Mouse (Mus musculus) urinary bladder, adult 2 months (tissue): ENCODE data around the gene Ncln. TPM values are rescaled to one million over a fixed set of nuclear protein-coding genes. Genes with fewer than 3 reads are reported as not detected.

Source experiments
- DNase-seq: peaks from one replicate; pipeline ENCODE4 v3.0.0; 2022; ENCODE audit warnings: low spot score
- polyA plus RNA-seq: library from polyadenylated mRNA; depleted of rRNA; stranded (reverse); fragments of >200 nt; gene quantifications from 2 replicates; pipeline ENCODE4 v1.2.3, GENCODE M21; 2012

Gene Ncln
- polyA plus RNA-seq, 1 experiment = 89.6 TPM

DNA sequence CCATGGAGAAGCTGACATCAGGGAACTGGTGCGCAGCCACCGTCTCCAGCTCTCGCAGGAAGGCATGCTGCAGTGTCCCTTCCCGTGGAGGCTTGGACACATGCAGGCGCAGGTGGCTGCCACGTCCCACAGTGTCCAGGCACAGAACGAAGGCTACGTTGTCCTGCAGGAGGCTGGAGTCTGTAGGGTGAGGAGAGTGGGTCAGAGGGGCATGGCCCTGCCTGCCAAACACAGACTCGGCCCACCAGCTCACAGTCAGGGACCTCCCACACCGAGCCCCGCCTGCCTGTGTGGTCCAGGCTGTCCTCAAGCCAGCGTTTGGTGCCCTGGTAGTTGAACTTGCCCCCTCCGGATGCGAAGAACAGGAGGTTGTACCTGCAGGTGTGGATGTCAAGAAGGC is 6.3 kb downstream of the Ncln start:
- no peak for DNase-seq

DNA sequence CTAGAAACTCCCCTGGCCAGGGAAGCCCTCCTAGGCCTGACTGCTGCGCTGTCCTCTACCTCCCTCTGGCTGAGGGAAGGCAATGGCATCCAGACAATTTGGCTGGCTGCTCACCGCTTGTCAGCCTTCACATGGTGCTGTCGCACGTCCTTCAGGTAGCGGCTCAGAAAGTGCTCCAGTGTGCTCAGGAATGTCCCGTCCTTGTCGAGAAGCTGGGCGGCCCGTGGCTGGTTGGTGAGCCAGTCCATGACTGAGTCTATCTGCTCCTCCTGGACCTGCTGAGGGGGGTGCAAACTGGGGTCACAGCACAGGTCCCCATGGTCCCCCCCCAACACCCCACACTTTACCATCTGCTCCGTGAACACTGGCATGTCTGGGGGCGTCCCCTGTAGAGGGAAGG is 8.1 kb downstream of the Ncln start:
- DNase-seq = no peak

DNA sequence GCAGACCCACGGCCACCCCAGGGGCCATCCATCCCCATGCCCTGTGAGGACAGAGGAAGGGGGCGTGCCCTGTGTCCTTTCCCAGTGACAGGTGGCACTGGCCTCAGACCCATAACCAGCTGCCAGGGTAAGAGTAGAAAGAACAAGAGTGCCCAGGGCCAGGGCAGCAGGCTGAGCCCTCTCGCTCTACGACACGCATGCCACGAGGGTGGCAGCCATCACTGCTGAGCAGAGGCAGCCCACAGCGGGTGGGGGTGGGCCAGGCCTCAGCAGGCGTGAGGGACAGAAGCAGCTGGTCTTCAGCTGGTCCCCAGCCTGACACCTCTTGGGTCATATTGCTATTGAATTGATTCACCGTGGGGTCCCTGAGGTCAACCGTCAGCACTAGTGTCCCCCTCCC is 9.7 kb downstream of the Ncln start:
- DNase-seq = no peak

DNA sequence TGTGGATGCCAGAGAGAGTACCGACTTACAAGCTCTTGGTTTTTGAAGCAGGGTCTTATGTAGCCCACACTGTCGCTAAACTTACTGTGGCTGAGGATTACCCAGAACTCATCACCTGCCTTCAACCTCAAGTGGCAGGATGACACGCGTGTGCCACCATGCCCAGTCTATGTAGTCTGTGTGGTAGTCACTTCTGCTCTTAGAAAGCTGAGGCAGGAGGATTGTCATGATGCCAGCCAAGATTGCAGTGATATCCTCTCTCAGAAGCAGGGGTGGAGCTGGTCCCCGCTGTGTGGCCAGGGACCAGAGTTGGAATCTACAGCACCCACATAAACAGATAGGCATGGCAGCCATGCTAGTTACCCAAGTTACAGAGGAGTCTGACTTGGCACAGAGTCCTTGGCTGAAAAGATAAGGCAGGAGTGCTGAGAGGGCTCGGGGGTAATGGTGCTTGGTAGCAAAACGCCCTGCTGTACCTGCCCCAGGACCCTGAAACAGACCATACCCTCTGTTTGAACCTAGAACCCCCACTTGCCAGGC is 10.6 kb downstream of the Ncln start:
- no peak for DNase-seq

DNA sequence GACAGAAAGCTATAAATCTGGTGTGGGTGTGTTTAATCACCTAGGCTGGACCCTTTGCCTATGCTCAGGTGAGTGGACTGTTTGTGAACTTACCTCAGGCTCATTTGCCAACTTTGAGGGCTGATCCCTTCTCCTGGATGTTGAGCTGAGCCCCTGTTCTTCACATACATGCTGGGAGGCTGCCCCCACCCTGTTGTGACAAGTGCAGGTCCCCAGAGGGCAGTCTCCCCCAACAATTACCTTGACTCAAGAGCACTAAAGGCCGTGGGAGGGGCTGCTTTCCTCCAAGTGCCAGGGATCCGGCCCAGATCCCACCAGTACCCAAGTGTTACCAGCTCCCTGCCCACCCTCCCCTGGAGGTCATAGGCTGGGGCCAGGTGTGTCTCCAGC is 11.1 kb downstream of the Ncln start:
- no peak for DNase-seq

DNA sequence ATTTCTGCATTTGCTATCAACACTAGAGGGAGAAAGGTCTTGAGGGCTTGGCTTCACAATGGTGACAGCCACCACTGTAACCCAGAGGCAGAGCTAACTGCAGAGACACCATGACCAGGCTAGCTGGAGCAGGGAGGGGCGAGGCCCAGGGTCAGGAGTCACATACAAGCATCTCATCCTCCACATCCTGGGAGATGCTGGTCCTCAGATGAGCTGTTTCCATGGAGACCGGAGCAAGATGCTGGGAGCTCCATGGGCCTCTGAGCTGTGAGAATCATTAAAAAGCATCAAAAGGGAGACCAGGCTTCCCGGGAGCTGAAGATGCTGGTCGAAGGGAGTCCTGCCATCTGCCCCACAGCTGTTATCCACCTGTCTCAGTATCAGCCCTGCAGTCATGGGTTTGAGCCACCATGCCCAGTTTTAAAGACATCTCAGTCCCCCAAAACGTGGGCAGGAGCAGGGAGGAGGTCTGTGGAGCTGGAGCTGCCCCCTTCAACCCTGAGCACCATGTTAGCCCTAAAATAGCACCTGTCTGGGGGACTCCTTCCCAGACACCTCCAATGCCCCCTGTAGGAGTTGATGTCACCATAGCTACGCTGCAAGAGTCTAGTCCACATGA is 11.6 kb downstream of the Ncln start:
- no peak for DNase-seq

DNA sequence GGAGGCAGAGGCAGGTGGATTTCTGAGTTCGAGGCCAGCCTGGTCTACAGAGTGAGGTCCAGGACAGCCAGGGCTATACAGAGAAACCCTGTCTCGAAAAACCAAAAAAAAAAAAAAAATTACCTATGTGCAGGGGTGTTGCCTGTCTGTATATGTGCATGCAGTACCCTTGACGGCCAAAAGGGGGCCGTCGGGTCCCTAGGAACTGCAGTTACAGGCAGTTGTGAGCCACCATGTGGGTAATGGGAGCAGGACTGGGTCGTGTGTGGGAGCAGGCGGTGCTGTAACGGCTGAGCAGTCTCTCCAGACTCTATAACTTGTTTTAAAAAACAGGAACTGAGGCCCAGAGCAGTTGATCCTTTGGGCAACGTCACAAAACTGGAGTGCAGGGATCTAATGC is 12.2 kb downstream of the Ncln start:
- no peak for DNase-seq

DNA sequence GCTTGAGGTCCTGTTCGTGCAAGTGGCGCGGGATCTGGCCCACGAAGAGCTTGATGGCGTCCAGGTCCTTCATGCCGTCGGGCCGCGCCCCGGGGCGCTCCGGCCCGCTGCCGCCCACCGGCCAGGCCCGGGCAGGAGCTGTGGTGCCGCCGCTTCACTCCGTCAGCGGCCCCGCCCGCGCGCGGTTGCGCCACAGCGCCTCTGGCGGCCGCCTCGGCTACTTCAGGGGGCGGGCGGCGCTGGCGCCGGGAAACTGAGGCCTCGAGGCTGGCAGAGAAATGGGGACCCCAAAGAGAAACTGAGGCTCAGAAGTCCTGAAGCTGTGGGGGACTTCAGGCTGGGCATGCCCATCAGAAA is 13.7 kb downstream of the Ncln start, which contains the start of gene Celf5:
Celf5 (minus strand) TSS at position 177 of the 357 bp plus-strand sequence.
- DNase-seq = no peak

DNA sequence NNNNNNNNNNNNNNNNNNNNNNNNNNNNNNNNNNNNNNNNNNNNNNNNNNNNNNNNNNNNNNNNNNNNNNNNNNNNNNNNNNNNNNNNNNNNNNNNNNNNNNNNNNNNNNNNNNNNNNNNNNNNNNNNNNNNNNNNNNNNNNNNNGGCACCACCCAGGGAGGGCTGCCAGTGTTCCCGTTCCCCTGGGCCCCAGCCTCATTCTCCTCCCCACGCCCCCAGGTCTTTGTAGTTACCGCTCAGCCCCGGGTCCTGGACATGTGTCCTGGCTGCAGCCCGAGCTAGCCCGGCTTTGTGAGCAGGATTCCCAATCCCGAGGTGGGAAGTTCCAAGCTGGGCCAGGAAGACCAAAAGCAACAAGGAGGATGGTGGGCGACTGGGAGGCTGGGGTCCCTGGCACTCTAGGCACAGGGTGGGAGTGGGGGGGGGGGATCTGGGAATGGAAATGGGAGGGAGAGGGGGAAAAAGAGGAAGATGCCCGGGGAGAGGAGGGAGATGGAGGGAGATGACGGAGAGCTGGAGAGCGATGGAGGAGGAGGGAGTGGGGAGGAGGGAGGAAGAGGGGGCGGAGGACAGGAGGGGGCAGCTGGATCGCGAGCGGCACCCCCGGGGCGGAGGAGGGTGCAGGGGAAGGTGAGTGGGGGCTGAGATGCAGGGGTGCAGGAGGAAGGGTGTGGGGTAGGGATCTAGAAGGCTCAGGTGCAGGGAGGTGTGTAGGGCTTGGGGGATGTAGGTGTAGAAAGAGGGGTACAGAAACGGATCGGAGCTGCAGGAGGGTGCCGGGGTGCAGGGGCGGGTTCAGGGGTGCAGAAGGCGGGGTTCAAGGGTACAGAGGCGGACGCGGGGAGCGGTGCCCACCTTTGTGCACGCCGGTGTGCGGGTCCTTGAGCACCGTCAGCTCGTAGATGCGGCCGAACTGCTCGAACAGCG is 14.3 kb downstream of the Ncln start:
- DNase-seq = no peak

DNA sequence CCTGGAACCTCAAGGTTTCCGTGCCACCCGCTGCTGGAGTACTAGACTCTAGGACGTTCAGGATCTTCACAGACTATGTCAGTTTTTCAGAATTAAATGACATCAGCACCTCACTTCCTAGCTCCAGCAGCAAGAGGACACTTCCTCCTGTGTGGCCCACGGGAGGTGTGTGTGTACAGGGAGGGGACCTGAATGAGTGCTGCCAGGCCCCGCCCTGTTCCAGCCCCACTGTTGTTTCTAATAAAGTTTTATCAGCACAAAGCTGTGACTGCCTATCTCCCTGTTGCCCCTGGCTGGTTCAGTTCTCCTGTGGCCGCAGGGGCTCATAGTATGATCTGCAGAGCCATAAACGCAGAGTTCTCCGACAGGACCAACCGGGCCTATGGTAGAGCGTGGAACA is 21.7 kb downstream of the Ncln start:
- no peak for DNase-seq

DNA sequence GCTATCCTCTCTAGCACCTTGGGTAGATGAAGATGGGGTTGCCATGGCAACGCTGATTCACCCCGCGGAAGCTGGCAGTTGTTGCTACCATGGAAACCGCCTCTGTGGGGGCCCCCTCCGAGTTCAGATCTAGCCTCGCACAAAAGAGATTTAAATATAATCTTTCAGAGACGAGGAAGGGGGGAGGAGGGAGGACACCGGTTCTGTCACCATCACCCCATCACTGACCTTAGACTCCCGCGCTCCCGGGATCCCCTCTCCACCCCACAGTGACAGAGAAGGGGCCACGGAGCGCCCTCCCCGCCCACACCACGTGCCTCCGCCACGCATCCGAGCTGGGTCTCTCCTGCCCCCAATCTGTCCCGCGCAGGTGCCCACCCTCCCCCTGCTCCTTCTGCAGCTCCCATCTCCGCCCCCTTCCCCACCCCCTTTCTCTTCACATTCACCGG is 23.2 kb downstream of the Ncln start:
- DNase-seq = no peak

DNA sequence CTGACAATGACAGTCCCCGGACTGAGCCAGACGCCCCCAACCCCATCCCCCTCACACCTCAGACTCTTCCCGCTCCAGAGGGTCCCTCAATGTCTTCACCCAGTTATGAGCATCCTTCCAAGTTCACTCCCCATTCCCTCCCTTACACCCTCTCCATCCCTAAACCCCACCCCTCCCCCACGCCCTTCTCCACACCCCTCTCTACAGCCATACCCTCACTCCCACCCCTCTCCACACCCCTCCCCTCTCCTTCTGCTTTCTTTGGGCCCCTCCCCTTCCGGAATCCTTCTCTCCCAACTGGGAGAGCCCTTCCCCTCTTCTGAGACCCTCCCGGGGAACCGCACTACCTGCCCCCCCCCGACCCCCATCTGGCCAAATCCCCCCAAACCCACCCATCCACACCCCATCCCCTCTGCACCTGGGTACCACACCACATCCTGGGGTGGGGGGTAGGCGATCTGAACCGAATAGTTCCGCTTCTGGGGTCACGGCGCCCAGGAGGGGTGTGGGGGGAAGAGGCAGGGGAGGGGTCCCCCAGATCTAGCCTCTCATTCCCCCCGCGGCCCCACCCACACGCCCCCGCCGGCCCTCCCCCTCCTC is 23.7 kb downstream of the Ncln start:
- no peak for DNase-seq

DNA sequence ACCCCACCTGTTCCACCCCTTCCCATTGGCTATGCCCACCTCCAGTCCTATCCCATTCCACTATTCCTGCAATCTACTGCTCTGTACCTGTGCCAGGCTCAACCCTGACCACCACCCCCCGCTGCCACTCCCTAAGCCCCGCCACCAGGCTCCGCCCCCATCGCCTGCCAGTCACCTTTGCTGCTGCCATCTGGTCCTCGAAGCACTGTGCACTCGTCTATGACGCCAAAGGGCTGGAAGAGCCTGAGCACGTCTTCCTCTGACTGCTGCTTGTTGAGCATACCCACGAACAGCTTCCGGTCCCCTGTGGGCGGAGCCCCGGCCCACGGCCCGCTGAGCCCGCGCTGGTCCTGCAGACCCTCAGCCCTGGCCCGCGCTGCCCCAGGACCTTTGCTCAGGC is 25.7 kb downstream of the Ncln start:
- no peak for DNase-seq

DNA sequence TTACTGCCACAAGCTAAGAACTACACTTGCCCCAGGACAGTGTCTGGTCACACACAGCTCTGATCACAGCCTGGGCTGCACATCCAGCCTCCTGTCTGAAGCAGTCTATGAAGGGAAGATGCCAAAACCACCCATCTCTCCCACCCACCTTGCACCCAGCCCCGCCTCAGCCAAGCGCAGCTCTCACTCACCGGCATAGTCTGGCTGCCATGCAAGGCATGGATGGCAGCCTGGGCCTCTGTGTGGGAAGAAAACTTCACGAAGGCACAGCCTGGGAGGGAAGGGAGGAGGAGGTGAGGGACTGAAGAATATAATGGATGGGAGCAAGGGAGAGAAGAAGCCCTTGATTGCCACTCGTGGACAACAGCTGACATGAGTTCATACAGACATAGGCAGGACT is 26.9 kb downstream of the Ncln start:
- no peak for DNase-seq

DNA sequence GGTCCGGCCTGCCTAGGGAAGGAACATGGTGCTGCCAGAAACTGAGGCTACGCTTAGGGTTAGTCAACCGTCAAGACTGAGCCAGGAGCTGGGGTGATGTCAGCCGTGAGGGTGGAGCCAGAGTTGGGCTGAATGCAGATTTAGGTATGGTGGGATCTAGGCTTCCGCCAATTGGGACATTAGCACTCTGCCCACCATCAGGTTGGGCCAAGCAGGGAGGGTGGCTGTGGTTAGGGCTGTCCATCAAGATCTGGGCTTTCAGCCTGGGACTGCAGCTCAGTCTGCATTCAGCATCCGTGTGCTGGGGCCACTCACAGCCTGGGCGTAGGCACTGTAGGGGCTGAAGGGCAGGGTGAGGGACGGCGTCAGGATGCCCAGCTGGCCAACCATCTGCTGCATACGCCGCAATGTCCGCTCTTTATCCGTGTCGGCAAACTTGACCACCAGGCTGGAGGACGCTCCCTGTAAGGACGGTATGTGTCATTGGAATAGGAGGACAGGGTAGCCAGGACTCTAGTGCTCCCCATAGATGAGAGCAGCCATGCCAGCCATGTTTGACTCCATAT is 28.4 kb downstream of the Ncln start:
- DNase-seq = peak; percentile 17

DNA sequence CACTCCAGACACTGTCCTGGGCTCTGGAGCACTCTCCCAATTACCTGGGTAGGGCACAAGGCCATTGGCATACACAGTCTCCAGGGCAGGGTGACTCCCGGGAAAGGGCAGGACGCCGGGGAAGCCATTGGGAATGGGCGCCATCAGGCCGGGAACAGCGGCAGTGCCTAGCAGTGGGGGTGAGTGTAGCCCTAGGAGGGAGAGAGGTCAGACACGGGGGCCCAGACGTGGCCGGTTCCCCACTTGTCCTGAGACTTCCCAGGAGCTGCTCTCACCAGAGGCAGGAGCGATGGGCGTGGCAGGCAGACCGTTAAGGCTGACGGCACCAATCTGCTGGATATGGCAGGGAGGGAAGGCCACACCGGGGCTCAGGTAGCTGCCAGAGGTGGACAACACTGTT is 29.3 kb downstream of the Ncln start:
- peak; percentile 15 for DNase-seq

DNA sequence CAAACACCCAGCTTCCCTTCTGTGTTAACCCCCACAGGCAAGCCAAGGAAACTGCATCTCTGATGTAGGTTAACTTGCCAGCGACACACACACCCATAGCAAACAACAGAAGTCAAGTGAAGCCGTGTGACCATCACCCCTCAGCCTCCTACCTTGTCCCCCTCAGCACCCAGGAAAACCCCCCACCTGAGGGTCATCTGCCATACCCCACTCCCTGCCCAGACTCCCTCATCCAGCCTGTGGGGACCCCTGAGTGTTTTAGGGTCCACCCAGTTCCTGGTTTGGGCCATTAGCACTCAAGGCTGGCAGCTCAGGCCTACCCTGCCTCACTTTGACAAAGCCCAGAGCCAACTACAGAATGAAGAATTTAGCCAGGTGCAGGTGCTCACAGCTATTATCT is 30.1 kb downstream of the Ncln start:
- DNase-seq = peak; percentile 16

DNA sequence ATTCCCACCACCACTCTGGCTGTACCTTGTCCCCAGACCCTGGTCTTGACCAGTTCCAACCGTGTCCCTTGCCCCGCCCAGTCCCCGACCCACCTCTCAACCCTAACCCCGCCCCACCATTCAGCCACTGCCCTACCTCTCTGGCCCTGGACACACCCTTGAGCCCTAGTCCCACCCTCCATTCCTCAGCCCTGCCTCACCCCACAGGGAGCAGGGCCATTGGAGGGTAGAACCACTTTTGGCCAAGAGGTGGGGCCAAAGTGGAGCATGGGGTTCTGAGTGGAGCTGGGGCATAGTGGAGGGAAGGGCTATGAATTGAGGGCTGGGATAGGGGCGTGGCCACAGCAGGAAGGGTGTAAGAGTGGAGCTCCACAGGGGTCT is 30.9 kb downstream of the Ncln start:
- peak; percentile 18 for DNase-seq

DNA sequence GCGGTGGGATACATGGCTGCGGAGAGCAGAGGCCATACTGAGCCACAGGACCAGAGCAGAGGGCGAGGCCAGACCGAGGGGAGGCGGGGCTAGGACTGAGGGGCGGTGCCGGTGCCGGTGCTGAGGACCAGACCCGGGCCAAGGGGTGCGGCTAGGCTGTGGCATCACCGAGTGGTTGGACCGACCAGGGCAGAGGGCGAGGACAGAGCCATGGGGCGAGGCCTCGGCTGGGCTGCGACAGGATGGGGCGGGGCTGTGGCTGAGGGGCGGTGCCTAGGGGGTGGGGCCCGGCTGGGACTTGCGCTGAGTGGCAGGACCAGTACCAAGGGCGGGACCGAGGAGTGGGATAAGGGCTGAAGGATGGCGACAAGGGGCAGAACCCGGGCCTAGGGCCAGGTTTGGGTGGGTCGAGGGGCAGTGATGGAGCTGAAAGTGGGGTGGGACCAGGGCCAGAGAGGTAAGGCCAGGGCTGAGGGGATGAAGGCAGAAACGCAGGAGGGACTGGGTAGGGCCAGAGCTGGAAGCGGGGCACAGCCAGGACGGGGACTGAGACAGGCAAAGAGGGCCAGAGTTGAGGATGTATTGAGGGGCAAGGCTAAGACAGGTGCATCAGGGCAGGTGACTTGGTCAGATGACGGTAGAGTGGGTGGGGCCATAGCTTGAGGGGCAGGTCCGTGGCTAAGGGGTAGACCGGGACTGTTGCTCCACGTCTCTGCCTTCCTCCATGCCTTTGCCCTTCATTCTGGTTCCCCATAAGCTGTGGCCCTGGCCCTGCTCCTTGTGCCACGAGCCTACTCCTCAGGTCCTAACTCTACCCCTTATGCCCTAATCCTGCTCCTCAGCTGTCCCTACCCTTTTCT is 31.6 kb downstream of the Ncln start:
- peak; percentile 23 for DNase-seq

DNA sequence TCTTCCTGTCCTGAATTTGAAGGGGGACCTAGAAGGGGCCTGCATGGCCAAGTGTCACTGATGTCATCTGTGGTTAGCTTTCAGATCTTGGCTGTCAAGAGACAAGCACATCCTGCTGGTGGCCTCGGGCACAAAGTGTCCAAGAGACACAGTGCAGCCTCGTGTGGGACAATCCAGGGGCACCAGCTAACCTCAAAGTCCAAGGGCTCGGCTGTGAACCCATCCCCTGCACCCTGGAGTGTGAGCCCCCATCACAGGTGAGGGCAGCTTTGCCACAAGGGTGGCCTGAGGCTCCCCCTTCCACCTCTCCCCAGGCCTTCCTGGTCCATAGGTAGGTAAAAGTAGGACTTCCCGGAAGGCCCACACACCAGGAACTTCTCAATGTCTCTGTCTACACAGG is 32.7 kb downstream of the Ncln start:
- DNase-seq = no peak

DNA sequence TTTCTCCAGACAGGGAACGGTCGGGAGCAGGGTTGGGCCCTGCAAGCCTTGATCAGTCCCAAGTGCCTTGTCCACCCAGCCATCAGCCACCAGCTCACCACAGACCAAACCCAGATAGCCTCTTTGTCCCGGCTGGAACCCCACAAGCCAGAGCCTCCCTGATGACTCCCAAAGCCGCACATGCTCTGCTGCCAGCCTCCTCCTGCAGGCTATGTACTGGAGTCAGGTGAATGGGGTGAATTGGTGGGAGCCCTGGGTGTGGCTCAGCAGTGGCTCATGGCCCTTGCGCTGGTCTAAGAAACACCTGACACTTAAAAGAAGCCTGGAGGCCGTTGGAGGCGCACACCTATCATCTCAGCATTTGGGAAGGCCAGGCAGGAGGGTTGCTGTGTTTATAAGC is 33.3 kb downstream of the Ncln start:
- no peak for DNase-seq
